Mouse (Mus musculus): ENCODE data around the gene Cnnm2. TPM values are rescaled to one million over a fixed set of nuclear protein-coding genes. Genes with fewer than 3 reads are reported as not detected.

Cnnm2 gene
- polyA plus RNA-seq, 1 experiment from 2014 or later, result 2.9 TPM

- no peak overlapping the region for H3K4me2 ChIP-seq
- no peaks in the 10 kb centered on the region for H3K36me3 ChIP-seq
- no peak for ATAC-seq (ENCODE audit: insufficient number of reproducible peaks, insufficient read depth, low FRiP score, low TSS enrichment, low read depth)
- WGBS, result 68% methylated on average over 14 of the region's 14 CpGs
- no peaks in the 10 kb centered on the region for H3K9me3 ChIP-seq
- no peak overlapping the region for H3K9ac ChIP-seq (replicated peaks)
- peak overlapping the region; percentile 29; the same call in 1 of the 2 replicates for H3K27ac ChIP-seq
- H3K4me1 ChIP-seq (replicated peaks), result peaks cover 7% of the 10 kb centered on the region; the same call in 1 of the 2 replicates
- no peaks in the 10 kb centered on the region for H3K27me3 ChIP-seq
- no peak overlapping the region for H3K4me3 ChIP-seq (replicated peaks)
Measured at GRCm38 (mm10) chr19:46848381-46849268, 87.2 kb downstream of the Cnnm2 start.

DNA sequence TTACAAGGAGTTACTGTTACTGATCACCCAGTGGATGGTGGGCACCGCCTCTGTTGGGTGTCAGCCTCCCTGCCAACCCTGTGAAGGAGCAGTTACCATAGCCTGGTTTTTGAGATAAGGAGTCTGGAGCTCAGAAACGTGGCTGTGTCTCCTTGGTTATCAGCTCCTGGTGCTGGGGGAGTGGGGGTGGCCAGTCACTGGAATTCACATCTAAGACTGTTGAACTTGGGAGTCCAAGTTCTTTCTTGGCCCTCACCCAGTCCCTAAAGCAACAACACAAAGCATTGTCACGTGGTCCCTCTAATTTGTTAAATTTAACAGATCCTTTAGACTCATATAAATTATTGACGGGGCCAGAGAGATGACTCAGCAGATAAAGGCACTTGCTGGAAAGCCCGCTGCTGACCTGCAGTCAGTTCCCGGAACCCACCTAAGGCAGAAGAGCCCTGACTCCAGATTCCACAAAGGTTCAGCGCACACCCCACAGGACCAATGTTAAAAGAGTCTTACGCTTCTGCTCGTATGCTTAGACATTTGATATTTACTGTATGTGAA, 88.1 kb downstream of the Cnnm2 start:
- H3K9ac ChIP-seq (replicated peaks), result no peak overlapping the region
- H3K4me3 ChIP-seq (replicated peaks), result no peak overlapping the region
- 72% methylated on average over 9 of the region's 9 CpGs for WGBS
- H3K4me1 ChIP-seq (replicated peaks), result peaks cover 7% of the 10 kb centered on the region; the same call in 1 of the 2 replicates
- H3K27ac ChIP-seq, result no peak overlapping the region
- no peaks in the 10 kb centered on the region for H3K36me3 ChIP-seq
- H3K9me3 ChIP-seq, result no peaks in the 10 kb centered on the region
- H3K27me3 ChIP-seq, result no peaks in the 10 kb centered on the region
- ATAC-seq (ENCODE audit: insufficient number of reproducible peaks, insufficient read depth, low FRiP score, low TSS enrichment, low read depth), result no peak
- H3K4me2 ChIP-seq, result no peak overlapping the region

GRCm38 (mm10) chr19:46856232-46856631, 94.8 kb downstream of the Cnnm2 start:
- Histone ChIP-seq H3K9me3 (no peaks in the 10 kb centered on the region), H3K4me3 (replicated peaks) (no peak overlapping the region), H3K27ac (no peak overlapping the region), H3K27me3 (no peaks in the 10 kb centered on the region), H3K4me2 (no peak overlapping the region), H3K9ac (replicated peaks) (no peak overlapping the region), H3K36me3 (no peaks in the 10 kb centered on the region), H3K4me1 (replicated peaks) (peaks cover 9% of the 10 kb centered on the region)
- no peak for ATAC-seq (ENCODE audit: insufficient number of reproducible peaks, insufficient read depth, low FRiP score, low TSS enrichment, low read depth)
- WGBS, result 73% methylated on average over 6 of the region's 6 CpGs

GRCm38 (mm10) chr19:46856780-46857179, 95.4 kb downstream of the Cnnm2 start:
- 43% methylated on average over 10 of the region's 10 CpGs for WGBS
- Histone ChIP-seq H3K4me2 (no peak overlapping the region), H3K27ac (no peak overlapping the region), H3K36me3 (no peaks in the 10 kb centered on the region), H3K9me3 (no peaks in the 10 kb centered on the region), H3K27me3 (no peaks in the 10 kb centered on the region), H3K9ac (replicated peaks) (no peak overlapping the region), H3K4me1 (replicated peaks) (peaks cover 9% of the 10 kb centered on the region), H3K4me3 (replicated peaks) (no peak overlapping the region)
- ATAC-seq (ENCODE audit: insufficient number of reproducible peaks, insufficient read depth, low FRiP score, low TSS enrichment, low read depth), result no peak

DNA sequence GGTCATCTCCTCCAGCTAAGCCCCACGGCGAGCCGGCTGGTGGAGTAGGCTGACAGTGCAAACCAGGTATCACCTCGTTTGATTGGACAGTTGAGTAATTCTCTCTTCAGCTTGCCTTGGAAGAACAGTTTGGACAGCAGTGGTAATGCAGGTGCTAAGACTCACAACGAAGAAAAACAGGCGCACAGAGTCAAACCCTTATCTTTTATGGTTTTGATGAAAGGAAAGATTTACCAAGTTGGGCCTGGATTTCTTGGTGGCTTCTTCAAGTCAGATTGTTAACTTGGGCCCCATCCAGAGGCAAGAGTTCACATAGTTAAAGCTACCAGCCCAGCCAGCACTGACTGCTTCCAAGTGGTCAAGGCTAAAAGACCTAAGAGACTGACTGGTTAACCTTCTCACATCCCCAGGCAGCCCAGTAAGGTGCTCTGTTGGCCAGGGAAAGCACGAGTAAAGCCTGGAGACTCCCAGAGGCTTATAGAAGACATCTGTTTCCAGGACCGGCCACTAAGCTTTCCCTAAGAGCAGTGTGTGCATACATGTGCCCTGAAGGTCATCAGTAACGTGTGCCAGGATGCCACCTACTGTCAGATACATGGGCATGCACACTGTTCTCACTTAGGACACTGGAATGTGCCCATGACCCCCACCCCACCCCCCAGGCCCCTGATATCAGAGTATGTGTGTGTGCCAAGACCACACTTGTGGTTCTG, 96.0 kb downstream of the Cnnm2 start:
- no peaks in the 10 kb centered on the region for H3K27me3 ChIP-seq
- H3K36me3 ChIP-seq, result no peaks in the 10 kb centered on the region
- H3K27ac ChIP-seq, result no peak overlapping the region
- peak; percentile 37; the same call in 1 of the 2 replicates for ATAC-seq (ENCODE audit: insufficient number of reproducible peaks, insufficient read depth, low FRiP score, low TSS enrichment, low read depth)
- H3K9me3 ChIP-seq, result no peaks in the 10 kb centered on the region
- peaks cover 9% of the 10 kb centered on the region for H3K4me1 ChIP-seq (replicated peaks)
- no peak overlapping the region for H3K4me3 ChIP-seq (replicated peaks)
- H3K9ac ChIP-seq (replicated peaks), result no peak overlapping the region
- H3K4me2 ChIP-seq, result no peak overlapping the region
- WGBS, result 55% methylated on average over 9 of the region's 9 CpGs

DNA sequence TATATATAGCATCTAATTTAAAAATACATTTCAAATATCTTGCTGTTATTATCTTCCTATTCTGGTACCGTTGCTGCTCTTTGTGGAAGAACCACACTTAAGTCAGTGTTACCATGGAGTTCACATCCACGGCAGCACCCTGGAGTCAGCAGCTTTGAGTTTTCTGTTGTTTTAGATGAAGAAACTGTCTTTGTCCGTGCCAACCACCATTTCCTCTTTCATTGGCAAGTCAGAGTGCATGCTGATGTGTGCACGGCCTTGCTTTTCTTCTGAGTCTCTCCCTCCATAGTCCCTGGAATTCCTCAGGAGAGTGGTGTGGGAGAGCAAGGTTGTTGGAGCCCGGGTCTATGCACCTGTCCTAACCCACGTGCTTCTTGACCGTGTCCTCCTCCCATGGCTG, 96.8 kb downstream of the Cnnm2 start:
- Histone ChIP-seq H3K27me3 (no peaks in the 10 kb centered on the region), H3K4me2 (no peak overlapping the region), H3K36me3 (no peaks in the 10 kb centered on the region), H3K4me1 (replicated peaks) (peaks cover 9% of the 10 kb centered on the region), H3K4me3 (replicated peaks) (no peak overlapping the region), H3K27ac (no peak overlapping the region), H3K9me3 (no peaks in the 10 kb centered on the region), H3K9ac (replicated peaks) (no peak overlapping the region)
- WGBS, result 92% methylated on average over 7 of the region's 7 CpGs
- no peak for ATAC-seq (ENCODE audit: insufficient number of reproducible peaks, insufficient read depth, low FRiP score, low TSS enrichment, low read depth)

DNA sequence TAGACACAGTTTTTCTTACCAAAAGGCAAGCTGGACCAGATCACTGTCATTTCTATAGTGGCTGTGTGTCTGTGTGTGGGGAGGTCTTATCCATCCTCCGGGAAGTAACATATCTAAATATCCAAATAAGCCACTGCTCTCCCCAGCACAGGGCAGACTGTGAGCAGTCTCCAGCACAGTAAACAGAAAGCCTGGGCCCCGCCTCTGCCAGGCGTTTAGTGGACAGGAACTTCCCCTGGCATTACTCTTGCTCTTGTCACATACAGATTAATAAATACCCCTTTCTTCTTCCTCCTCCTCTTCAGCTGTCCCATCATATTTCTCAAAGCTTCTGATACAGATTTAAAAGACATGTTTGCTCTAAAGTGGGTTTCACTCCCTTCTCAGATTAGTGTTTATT, 101.2 kb downstream of the Cnnm2 start:
- Histone ChIP-seq H3K27ac (no peak overlapping the region), H3K4me1 (replicated peaks) (no peaks in the 10 kb centered on the region), H3K27me3 (no peaks in the 10 kb centered on the region; the same call in 1 of the 2 replicates), H3K9ac (replicated peaks) (no peak overlapping the region), H3K9me3 (no peaks in the 10 kb centered on the region), H3K36me3 (no peaks in the 10 kb centered on the region), H3K4me3 (replicated peaks) (no peak overlapping the region), H3K4me2 (no peak overlapping the region)
- no peak for ATAC-seq (ENCODE audit: insufficient number of reproducible peaks, insufficient read depth, low FRiP score, low TSS enrichment, low read depth)
- 50% methylated on average over 3 of the region's 3 CpGs for WGBS

GRCm38 (mm10) chr19:46863236-46863927, 102.0 kb downstream of the Cnnm2 start:
- no peak overlapping the region for H3K27ac ChIP-seq
- no peak overlapping the region for H3K4me3 ChIP-seq (replicated peaks)
- no peaks in the 10 kb centered on the region for H3K4me1 ChIP-seq (replicated peaks)
- no peak overlapping the region for H3K4me2 ChIP-seq
- ATAC-seq (ENCODE audit: insufficient number of reproducible peaks, insufficient read depth, low FRiP score, low TSS enrichment, low read depth), result no peak
- H3K9me3 ChIP-seq, result no peaks in the 10 kb centered on the region
- H3K9ac ChIP-seq (replicated peaks), result no peak overlapping the region
- no peaks in the 10 kb centered on the region for H3K36me3 ChIP-seq
- 81% methylated on average over 17 of the region's 17 CpGs for WGBS
- no peaks in the 10 kb centered on the region; the same call in 1 of the 2 replicates for H3K27me3 ChIP-seq

DNA sequence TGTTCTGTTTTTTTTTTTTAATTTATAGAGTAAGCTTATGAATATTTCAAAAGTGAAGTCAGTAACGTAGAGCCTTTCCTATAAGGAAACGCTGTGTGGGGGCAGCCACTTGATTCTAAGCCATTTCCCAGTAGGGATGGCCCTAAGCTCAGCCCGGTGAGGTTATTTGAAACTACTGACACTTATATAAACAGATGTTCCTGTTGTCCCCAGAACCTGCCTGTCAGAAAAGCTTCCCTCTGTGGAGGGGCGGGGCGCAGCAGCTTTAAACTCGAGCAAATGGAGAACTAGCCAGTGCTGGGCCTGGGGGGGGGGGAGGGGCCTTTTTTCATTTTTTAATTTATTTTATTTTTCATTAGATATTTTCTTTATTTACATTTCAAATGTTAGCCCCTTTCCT, 102.7 kb downstream of the Cnnm2 start:
- Histone ChIP-seq H3K9me3 (no peaks in the 10 kb centered on the region), H3K36me3 (no peaks in the 10 kb centered on the region), H3K4me3 (replicated peaks) (no peak overlapping the region), H3K27me3 (no peaks in the 10 kb centered on the region; the same call in 1 of the 2 replicates), H3K4me2 (no peak overlapping the region), H3K9ac (replicated peaks) (no peak overlapping the region), H3K27ac (no peak overlapping the region), H3K4me1 (replicated peaks) (peaks cover 3% of the 10 kb centered on the region)
- 44% methylated on average over 6 of the region's 6 CpGs for WGBS
- no peak for ATAC-seq (ENCODE audit: insufficient number of reproducible peaks, insufficient read depth, low FRiP score, low TSS enrichment, low read depth)

- H3K27ac ChIP-seq, result no peak overlapping the region
- no peak overlapping the region for H3K4me2 ChIP-seq
- H3K9ac ChIP-seq (replicated peaks), result no peak overlapping the region
- H3K27me3 ChIP-seq, result no peaks in the 10 kb centered on the region; the same call in 1 of the 2 replicates
- 63% methylated on average over 6 of the region's 6 CpGs for WGBS
- no peak for ATAC-seq (ENCODE audit: insufficient number of reproducible peaks, insufficient read depth, low FRiP score, low TSS enrichment, low read depth)
- H3K4me3 ChIP-seq (replicated peaks), result no peak overlapping the region
- no peaks in the 10 kb centered on the region for H3K36me3 ChIP-seq
- H3K9me3 ChIP-seq, result no peaks in the 10 kb centered on the region
- H3K4me1 ChIP-seq (replicated peaks), result peaks cover 7% of the 10 kb centered on the region
Measured at GRCm38 (mm10) chr19:46864731-46865331, 103.4 kb downstream of the Cnnm2 start.

Data from limb, embryonic 12.5 days (tissue).